Mouse (Mus musculus): Measurements from ENCODE around the gene Dqx1.

DNA sequence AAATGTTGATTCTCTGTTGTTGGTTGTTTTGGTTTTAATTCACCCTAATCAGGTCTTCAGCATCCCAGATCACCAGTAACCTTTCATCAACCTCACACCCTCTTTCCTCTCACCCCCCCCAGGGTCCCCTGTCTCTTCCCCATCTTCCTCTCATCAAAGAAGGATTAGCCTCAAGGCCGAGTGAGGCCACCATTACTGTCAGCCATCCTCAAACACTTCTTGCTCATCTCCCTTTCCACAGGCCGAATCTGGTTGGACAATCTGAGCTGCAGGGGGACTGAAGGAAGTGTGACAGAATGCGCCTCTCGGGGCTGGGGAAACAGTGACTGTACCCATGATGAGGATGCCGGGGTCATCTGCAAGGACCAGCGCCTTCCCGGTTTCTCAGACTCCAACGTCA lies 20.5 kb upstream of the Dqx1 start:
- TF ChIP-seq POLR2A (IDR thresholded peaks at IDR 0.05; ENCODE audit: borderline replicate concordance, insufficient read depth, low read length) = no peak
- TF ChIP-seq CTCF (IDR thresholded peaks at IDR 0.05; ENCODE audit: borderline replicate concordance, insufficient read depth, low read depth, low read length) = no peak

Data from cerebellum, adult 2 months (tissue).